Mouse (Mus musculus): ENCODE data around the gene Senp8. TPM values are rescaled to one million over a fixed set of nuclear protein-coding genes. Genes with fewer than 3 reads are reported as not detected.
A peak's percentile ranks its signal among the peaks of the same experiment; 100 is the strongest.

Senp8 gene
- polyA plus RNA-seq, 1 experiment from 2014 or later = 8.6 TPM

GRCm38 (mm10) chr9:59735394-59735793 is 15.1 kb downstream of the Senp8 start:
- no peak for ATAC-seq (replicated peaks; ENCODE audit: low FRiP score, low read depth)

DNA sequence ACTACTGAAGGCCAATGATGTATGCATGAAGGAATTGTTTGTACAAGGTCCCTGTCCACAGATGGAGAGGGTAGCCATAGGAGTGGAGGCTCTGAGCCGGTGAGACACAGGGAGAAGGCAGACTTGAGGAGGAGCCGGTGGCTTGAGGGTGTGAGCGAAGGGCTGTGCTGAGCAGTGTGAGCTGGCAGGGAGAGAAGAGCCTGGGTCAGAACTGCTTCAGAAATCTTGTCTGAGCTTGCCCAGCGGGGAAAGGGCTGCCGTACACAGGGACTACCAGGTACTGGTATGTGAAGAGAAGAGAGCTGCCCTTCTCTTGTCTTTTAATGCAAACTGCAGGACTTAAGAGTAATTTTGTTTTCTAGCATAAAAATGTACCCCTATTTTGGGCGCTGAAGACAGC is 17.4 kb downstream of the Senp8 start:
- DNase-seq (ENCODE audit: low spot score) (no peak), ATAC-seq (replicated peaks; ENCODE audit: low FRiP score, low read depth) (no peak)
- Histone ChIP-seq H3K36me3 (ENCODE audit: insufficient read depth, low read length) (no peaks in the 10 kb centered on the region), H3K4me3 (replicated peaks; ENCODE audit: low read depth, low read length) (no peak overlapping the region), H3K27me3 (ENCODE audit: insufficient read depth, low read length) (no peaks in the 10 kb centered on the region), H3K27ac (no peak overlapping the region), H3K9ac (ENCODE audit: low read depth, low read length) (no peak overlapping the region), H3K4me2 (ENCODE audit: low read length) (no peak overlapping the region), H3K4me1 (replicated peaks; ENCODE audit: insufficient read depth, low read length) (no peaks in the 10 kb centered on the region), H3K9me3 (replicated peaks; ENCODE audit: low read length) (no peaks in the 10 kb centered on the region)
- no peak for TF ChIP-seq CTCF (IDR thresholded peaks at IDR 0.05; ENCODE audit: low read depth)
- WGBS = 67% methylated on average over 6 of the region's 6 CpGs

More at GRCm38 (mm10) chr9:59735394-59735793, 15.1 kb downstream of the Senp8 start:
- no peaks in the 10 kb centered on the region for H3K27me3 ChIP-seq (ENCODE audit: insufficient read depth, low read length)
- no peak overlapping the region for H3K4me2 ChIP-seq (ENCODE audit: low read length)
- H3K4me1 ChIP-seq (replicated peaks; ENCODE audit: insufficient read depth, low read length) = no peaks in the 10 kb centered on the region
- no peak for DNase-seq (ENCODE audit: low spot score)
- 46% methylated on average over 4 of the region's 4 CpGs for WGBS
- no peaks in the 10 kb centered on the region for H3K36me3 ChIP-seq (ENCODE audit: insufficient read depth, low read length)
- TF ChIP-seq CTCF (IDR thresholded peaks at IDR 0.05; ENCODE audit: low read depth) = no peak
- H3K4me3 ChIP-seq (replicated peaks; ENCODE audit: low read depth, low read length) = no peak overlapping the region
- H3K27ac ChIP-seq = no peak overlapping the region
- no peak overlapping the region for H3K9ac ChIP-seq (ENCODE audit: low read depth, low read length)
- H3K9me3 ChIP-seq (replicated peaks; ENCODE audit: low read length) = no peaks in the 10 kb centered on the region

DNA sequence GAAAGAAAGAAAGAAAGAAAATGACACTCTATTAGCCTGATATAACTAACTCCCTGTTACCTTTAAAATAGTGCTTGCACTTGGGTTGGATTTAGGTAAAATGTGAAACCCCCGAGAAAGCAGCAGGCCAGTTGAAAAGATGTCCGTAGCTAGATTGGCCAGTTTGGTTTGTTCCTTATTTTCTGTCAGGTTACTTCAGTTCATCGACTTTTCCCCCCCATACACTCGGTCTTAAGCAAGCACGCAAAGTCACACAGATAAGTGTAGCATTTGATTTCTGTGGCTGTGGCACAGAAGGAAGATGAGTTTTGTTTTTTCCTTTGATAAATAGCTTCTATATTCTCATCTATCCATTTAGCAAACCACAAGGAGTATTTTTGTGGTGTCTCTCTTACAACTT is 19.4 kb downstream of the Senp8 start:
- Histone ChIP-seq H3K27me3 (ENCODE audit: insufficient read depth, low read length) (no peaks in the 10 kb centered on the region), H3K4me1 (replicated peaks; ENCODE audit: insufficient read depth, low read length) (no peaks in the 10 kb centered on the region), H3K27ac (no peak overlapping the region), H3K4me2 (ENCODE audit: low read length) (no peak overlapping the region), H3K4me3 (replicated peaks; ENCODE audit: low read depth, low read length) (no peak overlapping the region), H3K36me3 (ENCODE audit: insufficient read depth, low read length) (no peaks in the 10 kb centered on the region), H3K9me3 (replicated peaks; ENCODE audit: low read length) (no peaks in the 10 kb centered on the region), H3K9ac (ENCODE audit: low read depth, low read length) (no peak overlapping the region)
- DNase-seq (ENCODE audit: low spot score) (no peak), ATAC-seq (replicated peaks; ENCODE audit: low FRiP score, low read depth) (no peak)
- 91% methylated on average over 5 of the region's 5 CpGs for WGBS
- TF ChIP-seq CTCF (IDR thresholded peaks at IDR 0.05; ENCODE audit: low read depth) = no peak

- ATAC-seq (replicated peaks; ENCODE audit: low FRiP score, low read depth) (peak; percentile 64; the same call in 1 of the 2 replicates), DNase-seq (ENCODE audit: low spot score) (peak; percentile 46)
- Histone ChIP-seq H3K36me3 (ENCODE audit: insufficient read depth, low read length) (no peaks in the 10 kb centered on the region), H3K4me3 (replicated peaks; ENCODE audit: low read depth, low read length) (no peak overlapping the region), H3K27me3 (ENCODE audit: insufficient read depth, low read length) (no peaks in the 10 kb centered on the region), H3K4me1 (replicated peaks; ENCODE audit: insufficient read depth, low read length) (0 out of 2 replicates have a peak, but pooled peaks cover 6% of the 10 kb centered on the region), H3K27ac (peak overlapping the region; percentile 84), H3K9me3 (replicated peaks; ENCODE audit: low read length) (no peaks in the 10 kb centered on the region), H3K9ac (ENCODE audit: low read depth, low read length) (no peak overlapping the region), H3K4me2 (ENCODE audit: low read length) (no peak overlapping the region)
- TF ChIP-seq CTCF (IDR thresholded peaks at IDR 0.05; ENCODE audit: low read depth) = no peak
- 64% methylated on average over 11 of the region's 11 CpGs for WGBS
Observed at GRCm38 (mm10) chr9:59727569-59728286, 22.8 kb downstream of the Senp8 start.

DNA sequence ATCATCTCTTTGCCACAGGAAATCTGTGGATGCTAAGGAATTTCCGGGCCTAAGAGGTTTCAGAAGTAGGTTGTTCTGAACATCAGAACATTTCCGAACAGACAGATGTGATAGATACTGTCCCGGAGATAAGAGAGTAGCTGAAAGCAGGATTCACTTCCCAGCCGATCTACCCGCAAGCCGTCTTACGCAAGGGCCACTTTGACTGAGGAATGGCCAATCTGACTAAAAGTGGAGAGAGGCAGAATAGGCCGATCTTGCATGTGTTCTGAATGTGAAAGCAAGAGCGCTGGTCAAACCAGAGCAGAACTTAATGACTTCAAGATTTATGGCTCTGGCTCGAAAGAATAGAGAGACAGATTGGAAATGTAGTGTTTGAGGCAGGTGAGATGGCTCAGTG is 25.0 kb downstream of the Senp8 start:
- no peak for TF ChIP-seq CTCF (IDR thresholded peaks at IDR 0.05; ENCODE audit: low read depth)
- no peak for DNase-seq (ENCODE audit: low spot score)
- 69% methylated on average over 10 of the region's 10 CpGs for WGBS
- 0 out of 2 replicates have a peak, but pooled peaks cover 6% of the 10 kb centered on the region for H3K4me1 ChIP-seq (replicated peaks; ENCODE audit: insufficient read depth, low read length)
- no peak overlapping the region for H3K4me2 ChIP-seq (ENCODE audit: low read length)
- H3K27me3 ChIP-seq (ENCODE audit: insufficient read depth, low read length) = no peaks in the 10 kb centered on the region
- H3K9ac ChIP-seq (ENCODE audit: low read depth, low read length) = no peak overlapping the region
- no peak overlapping the region for H3K4me3 ChIP-seq (replicated peaks; ENCODE audit: low read depth, low read length)
- no peak for ATAC-seq (replicated peaks; ENCODE audit: low FRiP score, low read depth)
- peak overlapping the region; percentile 93 for H3K27ac ChIP-seq
- H3K36me3 ChIP-seq (ENCODE audit: insufficient read depth, low read length) = no peaks in the 10 kb centered on the region
- H3K9me3 ChIP-seq (replicated peaks; ENCODE audit: low read length) = no peaks in the 10 kb centered on the region

DNA sequence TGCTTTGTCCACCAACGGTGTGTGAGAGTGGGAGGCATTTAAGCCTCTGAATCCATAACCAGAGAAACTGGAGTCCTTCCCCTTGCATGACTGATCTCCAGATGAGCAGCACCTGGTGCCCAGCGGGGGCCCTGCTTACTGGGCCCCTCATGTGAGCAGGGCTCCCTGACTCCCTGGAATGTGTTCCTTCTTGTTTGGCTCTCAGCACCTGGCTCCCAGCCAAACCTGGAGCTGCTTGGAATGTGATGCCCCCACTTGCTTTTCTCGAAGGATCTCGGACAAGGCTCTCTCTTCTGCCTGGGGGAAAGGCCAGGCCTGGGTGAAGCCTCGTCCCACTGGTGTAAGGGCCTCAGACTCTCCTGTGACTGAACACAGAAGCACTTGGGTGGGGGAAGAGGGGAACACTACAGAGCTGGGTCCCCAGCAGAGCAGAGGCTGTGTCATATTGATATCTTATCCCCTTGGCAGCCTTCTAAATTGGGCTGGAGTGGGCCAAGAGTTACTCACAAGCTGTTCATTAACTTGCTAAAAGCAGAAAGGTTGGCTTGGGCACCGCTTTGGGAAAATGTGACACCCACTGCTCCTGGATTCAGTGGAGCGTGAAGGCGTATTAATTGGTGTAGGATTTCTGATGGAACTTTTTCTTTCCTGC is 26.6 kb downstream of the Senp8 start:
- Histone ChIP-seq H3K9ac (ENCODE audit: low read depth, low read length) (peak overlapping the region; percentile 31; the same call in 1 of the 2 replicates), H3K9me3 (replicated peaks; ENCODE audit: low read length) (no peaks in the 10 kb centered on the region), H3K4me3 (replicated peaks; ENCODE audit: low read depth, low read length) (no peak overlapping the region), H3K4me1 (replicated peaks; ENCODE audit: insufficient read depth, low read length) (0 out of 2 replicates have a peak, but pooled peaks cover 6% of the 10 kb centered on the region), H3K4me2 (ENCODE audit: low read length) (peak overlapping the region; percentile 53), H3K27me3 (ENCODE audit: insufficient read depth, low read length) (no peaks in the 10 kb centered on the region), H3K36me3 (ENCODE audit: insufficient read depth, low read length) (no peaks in the 10 kb centered on the region), H3K27ac (peak overlapping the region; percentile 93)
- 33% methylated on average over 8 of the region's 8 CpGs for WGBS
- ATAC-seq (replicated peaks; ENCODE audit: low FRiP score, low read depth) (peak; percentile 89), DNase-seq (ENCODE audit: low spot score) (peak; percentile 71)
- no peak for TF ChIP-seq CTCF (IDR thresholded peaks at IDR 0.05; ENCODE audit: low read depth)

All from kidney, postnatal 0 days (tissue).